In the genomic region with DNA sequence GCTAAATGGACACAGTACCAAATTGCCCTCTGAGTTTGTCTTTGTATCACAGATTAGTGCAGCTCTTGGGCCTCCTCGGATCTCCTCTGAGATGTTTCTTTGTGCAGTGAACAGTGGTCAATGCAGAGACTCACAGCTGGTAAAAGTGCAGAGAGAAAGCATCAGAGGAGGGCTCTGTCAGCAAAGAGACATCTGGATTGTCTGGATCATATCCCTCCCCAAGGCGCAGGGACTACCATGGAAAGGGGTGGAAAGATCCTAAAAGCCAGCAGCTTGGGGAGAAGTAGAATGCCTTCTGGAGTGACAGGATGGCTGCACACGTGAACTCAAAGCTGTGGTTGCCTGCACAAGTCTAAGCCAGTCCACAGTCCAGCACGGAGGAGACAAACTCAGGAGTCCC, we compare ENCODE assay signal across 33 mouse cellular contexts. TPM values are rescaled to one million over a fixed set of nuclear protein-coding genes. Genes with fewer than 3 reads are reported as not detected.
"Had no signal": no experiment of that assay in that cellular context is flagged by ENCODE, and none has a peak within 500 bp of the region (broad histone marks: within the 10 kb centered on the region; RNA-seq: fewer than 3 reads in every experiment).

No protein-coding gene starts in this region.

- H3K4me1 ChIP-seq: limb, embryonic 10.5 days; limb, embryonic 15.5 days; liver, embryonic 12.5 days; liver, embryonic 13.5 days; liver, embryonic 15.5 days; lung, embryonic 15.5 days; megakaryocyte, embryonic 14.5 days; midbrain, embryonic 12.5 days; midbrain, embryonic 15.5 days; neural tube, embryonic 12.5 days had no signal

- H3K4me3 ChIP-seq: limb, embryonic 10.5 days; limb, embryonic 12.5 days; limb, embryonic 13.5 days; limb, embryonic 15.5 days; liver, embryonic 12.5 days; liver, embryonic 13.5 days; liver, embryonic 15.5 days; lung, embryonic 15.5 days; megakaryocyte, embryonic 14.5 days; midbrain, embryonic 10.5 days; midbrain, embryonic 12.5 days; midbrain, embryonic 13.5 days; midbrain, embryonic 15.5 days; myocyte; neural tube, embryonic 12.5 days had no signal

- H3K4me2 ChIP-seq: limb, embryonic 12.5 days; limb, embryonic 13.5 days; limb, embryonic 15.5 days; liver, embryonic 11.5 days; liver, embryonic 12.5 days; liver, embryonic 13.5 days; liver, embryonic 15.5 days; lung, embryonic 14.5 days; lung, embryonic 15.5 days; midbrain, embryonic 11.5 days; midbrain, embryonic 12.5 days; midbrain, embryonic 13.5 days; midbrain, embryonic 15.5 days; neural tube, embryonic 12.5 days had no signal

- H3K27ac ChIP-seq: limb, embryonic 10.5 days; limb, embryonic 12.5 days; limb, embryonic 13.5 days; limb, embryonic 15.5 days; liver, embryonic 12.5 days; liver, embryonic 13.5 days; liver, embryonic 14.5 days; liver, embryonic 15.5 days; lung, embryonic 15.5 days; macrophage; midbrain, embryonic 10.5 days; midbrain, embryonic 12.5 days; midbrain, embryonic 13.5 days; midbrain, embryonic 15.5 days; neural tube, embryonic 12.5 days had no signal

- H3K27me3 ChIP-seq: limb, embryonic 12.5 days; limb, embryonic 13.5 days; limb, embryonic 15.5 days; liver, embryonic 12.5 days; liver, embryonic 13.5 days; liver, embryonic 15.5 days; lung, embryonic 15.5 days; megakaryocyte, embryonic 14.5 days; midbrain, embryonic 12.5 days; midbrain, embryonic 13.5 days; midbrain, embryonic 15.5 days; neural tube, embryonic 12.5 days had no signal

- H3K36me3 ChIP-seq: limb, embryonic 10.5 days; limb, embryonic 12.5 days; limb, embryonic 13.5 days; limb, embryonic 15.5 days; liver, embryonic 12.5 days; liver, embryonic 13.5 days; liver, embryonic 15.5 days; lung, embryonic 15.5 days; midbrain, embryonic 10.5 days; midbrain, embryonic 13.5 days; midbrain, embryonic 15.5 days; neural tube, embryonic 12.5 days had no signal

- DNase-seq: left cerebral cortex, postnatal 4 days; liver; liver, embryonic 13.5 days; liver, postnatal 0 days; lung, adult 18-20 months; lung, adult 2 months; lung, embryonic 14.5 days; lung, postnatal 10 days; lung, postnatal 14 days; lung, postnatal 36 days; lung, postnatal 4 days; midbrain, embryonic 14.5 days had no signal

- H3K9ac ChIP-seq: limb, embryonic 12.5 days; limb, embryonic 13.5 days; limb, embryonic 15.5 days; liver, embryonic 12.5 days; liver, embryonic 13.5 days; liver, embryonic 14.5 days; liver, embryonic 15.5 days; liver, postnatal 0 days; lung, embryonic 14.5 days; lung, embryonic 15.5 days; midbrain, embryonic 12.5 days; midbrain, embryonic 13.5 days; midbrain, embryonic 15.5 days; neural tube, embryonic 12.5 days had no signal

- H3K9me3 ChIP-seq: limb, embryonic 10.5 days; limb, embryonic 13.5 days; limb, embryonic 15.5 days; liver, embryonic 12.5 days; liver, embryonic 13.5 days; liver, embryonic 15.5 days; lung, embryonic 15.5 days; megakaryocyte, embryonic 14.5 days; midbrain, embryonic 10.5 days; midbrain, embryonic 12.5 days; midbrain, embryonic 13.5 days; midbrain, embryonic 15.5 days; neural tube, embryonic 12.5 days had no signal

- ATAC-seq: liver, embryonic 12.5 days; liver, postnatal 0 days; lung, postnatal 0 days; midbrain, embryonic 13.5 days; midbrain, embryonic 15.5 days; midbrain, embryonic 16.5 days had no signal

RNA-seq across cellular contexts. Expression of a gene that starts 27.2 kb away (rescaled TPM):
- total RNA-seq: monocyte, adult 5-6 weeks had no signal
- polyA plus RNA-seq: macrophage had no signal
